Comparison of ENCODE assay signal across 17 mouse cellular contexts in the genomic region with DNA sequence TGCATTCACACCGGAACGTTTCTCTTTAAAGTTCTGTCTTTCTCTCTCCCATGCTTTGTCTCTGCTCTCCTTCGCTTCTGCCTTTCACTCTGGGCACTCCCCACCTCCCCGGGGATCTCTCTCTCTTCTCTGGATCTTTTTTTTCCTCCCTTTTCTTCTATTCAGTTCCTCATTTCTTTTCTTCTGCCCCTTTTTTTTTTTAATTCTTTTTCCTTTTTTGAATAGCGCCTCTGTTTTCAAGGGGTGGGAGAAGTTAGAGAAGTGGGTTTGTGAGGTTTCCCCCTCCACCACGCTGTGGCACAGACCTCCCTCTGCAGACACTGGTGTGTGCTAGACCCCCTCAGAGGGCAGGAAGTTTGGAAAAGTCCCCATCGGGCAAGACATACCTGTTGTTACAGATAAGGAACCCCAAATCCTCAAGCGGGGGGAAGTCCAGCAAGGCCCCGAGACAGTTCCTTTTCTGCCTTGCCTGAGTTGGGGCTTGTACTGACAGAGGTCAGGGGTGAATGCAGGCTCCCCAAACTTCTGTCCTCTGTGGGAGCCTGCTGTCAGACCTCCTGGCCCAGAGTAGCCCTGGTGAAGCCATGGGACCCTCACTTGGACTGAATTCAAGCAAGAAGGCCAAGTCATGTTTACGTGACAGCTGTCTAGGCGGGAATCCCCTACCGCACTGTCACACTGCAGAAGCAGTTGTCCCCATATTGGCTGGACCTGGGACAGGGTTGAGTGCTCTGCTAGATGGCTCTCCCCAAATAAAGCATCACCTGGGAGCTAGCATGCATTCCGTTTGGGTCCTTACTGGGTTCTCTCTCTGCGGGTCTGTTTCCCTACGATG. TPM values are rescaled to one million over a fixed set of nuclear protein-coding genes. Genes with fewer than 3 reads are reported as not detected.
DNase-seq lines count a peak whose midpoint lies in the region; ATAC-seq and TF ChIP-seq lines count a peak whose summit lies in the region.
"Had no signal": no experiment of that assay in that cellular context is flagged by ENCODE, and none has a peak within 500 bp of the region (broad histone marks: within the 10 kb centered on the region; RNA-seq: fewer than 3 reads in every experiment).

No protein-coding gene starts in this region.

- H3K9ac ChIP-seq in hindbrain, embryonic 16.5 days (ENCODE audit: low read depth, low read length): no peak overlapping the region
- H3K9ac ChIP-seq in hindbrain, embryonic 13.5 days: no peak overlapping the region
- H3K9ac ChIP-seq in midbrain, postnatal 0 days (replicated peaks; ENCODE audit: low read length, poor library complexity, severe bottlenecking): peak overlapping the region; percentile 36; the same call in 1 of the 2 replicates
- H3K9ac ChIP-seq in lung, postnatal 0 days (replicated peaks; ENCODE audit: low read depth): no peak overlapping the region
- no peak overlapping the region for H3K9ac ChIP-seq in heart, embryonic 12.5 days
- H3K9ac ChIP-seq: heart, embryonic 15.5 days; limb, embryonic 12.5 days had no signal

- H3K36me3 ChIP-seq in hindbrain, embryonic 10.5 days: 0 out of 2 replicates have a peak, but pooled peaks cover 9% of the 10 kb centered on the region
- H3K36me3 ChIP-seq in hindbrain, embryonic 16.5 days (ENCODE audit: control insufficient read depth, insufficient read depth, low read length): no peaks in the 10 kb centered on the region
- H3K36me3 ChIP-seq in hindbrain, embryonic 13.5 days: no peaks in the 10 kb centered on the region
- H3K36me3 ChIP-seq in midbrain, postnatal 0 days (ENCODE audit: insufficient read depth, low read length): no peaks in the 10 kb centered on the region
- no peaks in the 10 kb centered on the region for H3K36me3 ChIP-seq in lung, postnatal 0 days (ENCODE audit: insufficient read depth, low read length)
- H3K36me3 ChIP-seq in heart, embryonic 12.5 days: no peaks in the 10 kb centered on the region
- H3K36me3 ChIP-seq: heart, embryonic 15.5 days; limb, embryonic 12.5 days had no signal

- no peak for TF ChIP-seq CTCF in bone marrow, adult 2 months (IDR thresholded peaks at IDR 0.05; ENCODE audit: control insufficient read depth, insufficient read depth, low read length)
- no peak for TF ChIP-seq CTCF in midbrain, postnatal 0 days (IDR thresholded peaks at IDR 0.05)
- TF ChIP-seq CTCF in lung, postnatal 0 days (IDR thresholded peaks at IDR 0.05): no peak

- no peaks in the 10 kb centered on the region for H3K27me3 ChIP-seq in hindbrain, embryonic 10.5 days (ENCODE audit: insufficient read depth, poor library complexity, severe bottlenecking)
- H3K27me3 ChIP-seq in hindbrain, embryonic 16.5 days (replicated peaks; ENCODE audit: control insufficient read depth, insufficient read depth, low read length): no peaks in the 10 kb centered on the region
- H3K27me3 ChIP-seq in hindbrain, embryonic 13.5 days: no peaks in the 10 kb centered on the region
- no peaks in the 10 kb centered on the region for H3K27me3 ChIP-seq in midbrain, postnatal 0 days (ENCODE audit: insufficient read depth, low read length)
- no peaks in the 10 kb centered on the region for H3K27me3 ChIP-seq in lung, postnatal 0 days (replicated peaks; ENCODE audit: insufficient read depth, low read length)
- no peaks in the 10 kb centered on the region for H3K27me3 ChIP-seq in heart, embryonic 12.5 days (replicated peaks)
- H3K27me3 ChIP-seq: heart, embryonic 15.5 days; limb, embryonic 12.5 days had no signal

- DNase-seq in hindbrain, embryonic 10.5 days (ENCODE audit: low spot score): no peak
- DNase-seq in midbrain, postnatal 0 days (ENCODE audit: low spot score): no peak
- DNase-seq in lung, postnatal 0 days (ENCODE audit: low spot score): no peak
- no peak for DNase-seq in Muller cell, postnatal 12 days (ENCODE audit: inconsistent ontology term)
- DNase-seq: adrenal gland, postnatal 10 days; gastrocnemius, postnatal 25 days; kidney, adult 11 months; kidney, postnatal 4 days; layer of hippocampus, postnatal 36 days; thymus, postnatal 14 days had no signal

- H3K4me2 ChIP-seq in hindbrain, embryonic 16.5 days (ENCODE audit: low read length): no peak overlapping the region
- H3K4me2 ChIP-seq in hindbrain, embryonic 13.5 days: peak overlapping the region; percentile 25
- H3K4me2 ChIP-seq in midbrain, postnatal 0 days (ENCODE audit: low read depth, low read length, poor library complexity, severe bottlenecking): peak overlapping the region; percentile 20; the same call in 1 of the 2 replicates
- no peak overlapping the region for H3K4me2 ChIP-seq in lung, postnatal 0 days (replicated peaks; ENCODE audit: low read depth, low read length)
- no peak overlapping the region for H3K4me2 ChIP-seq in heart, embryonic 12.5 days
- H3K4me2 ChIP-seq: heart, embryonic 15.5 days; limb, embryonic 12.5 days had no signal

- ATAC-seq in hindbrain, embryonic 16.5 days: no peak
- no peak for ATAC-seq in hindbrain, embryonic 13.5 days (ENCODE audit: low FRiP score)
- no peak for ATAC-seq in midbrain, postnatal 0 days (ENCODE audit: low FRiP score)
- no peak for ATAC-seq in lung, postnatal 0 days
- ATAC-seq in heart, embryonic 12.5 days (ENCODE audit: insufficient number of reproducible peaks, low FRiP score): no peak

- TF ChIP-seq POLR2A in bone marrow, adult 2 months (IDR thresholded peaks at IDR 0.05; ENCODE audit: borderline replicate concordance, control insufficient read depth, low read depth, low read length): no peak

- H3K9me3 ChIP-seq in hindbrain, embryonic 10.5 days: no peaks in the 10 kb centered on the region
- no peaks in the 10 kb centered on the region for H3K9me3 ChIP-seq in hindbrain, embryonic 16.5 days (ENCODE audit: control insufficient read depth, low read length)
- H3K9me3 ChIP-seq in hindbrain, embryonic 13.5 days: no peaks in the 10 kb centered on the region
- H3K9me3 ChIP-seq in midbrain, postnatal 0 days (ENCODE audit: low read length): no peaks in the 10 kb centered on the region
- no peaks in the 10 kb centered on the region for H3K9me3 ChIP-seq in lung, postnatal 0 days (ENCODE audit: low read length)
- H3K9me3 ChIP-seq in heart, embryonic 12.5 days (replicated peaks): no peaks in the 10 kb centered on the region
- H3K9me3 ChIP-seq: heart, embryonic 15.5 days; limb, embryonic 12.5 days had no signal

- TF ChIP-seq EP300 in lung, postnatal 0 days (IDR thresholded peaks at IDR 0.05): no peak

- peaks cover 97% of the 10 kb centered on the region for H3K4me1 ChIP-seq in hindbrain, embryonic 10.5 days (replicated peaks)
- peaks cover 20% of the 10 kb centered on the region for H3K4me1 ChIP-seq in hindbrain, embryonic 16.5 days (ENCODE audit: control insufficient read depth, insufficient read depth, low read depth, low read length)
- H3K4me1 ChIP-seq in bone marrow, adult 2 months (ENCODE audit: control insufficient read depth, insufficient read depth, low read length): peaks cover 15% of the 10 kb centered on the region
- H3K4me1 ChIP-seq in hindbrain, embryonic 13.5 days (replicated peaks): peaks cover 63% of the 10 kb centered on the region
- H3K4me1 ChIP-seq in midbrain, postnatal 0 days (ENCODE audit: insufficient read depth, low read length): peaks cover 10% of the 10 kb centered on the region; the same call in 1 of the 2 replicates
- peaks cover 24% of the 10 kb centered on the region; the same call in 1 of the 2 replicates for H3K4me1 ChIP-seq in lung, postnatal 0 days (ENCODE audit: insufficient read depth, low read depth, low read length)
- H3K4me1 ChIP-seq in heart, embryonic 12.5 days (replicated peaks): peaks cover 67% of the 10 kb centered on the region

- H3K4me3 ChIP-seq in hindbrain, embryonic 10.5 days: no peak overlapping the region; the same call in 1 of the 2 replicates
- no peak overlapping the region for H3K4me3 ChIP-seq in hindbrain, embryonic 16.5 days (ENCODE audit: low read length)
- H3K4me3 ChIP-seq in bone marrow, adult 2 months (replicated peaks; ENCODE audit: control insufficient read depth, low read depth, low read length): no peak overlapping the region
- H3K4me3 ChIP-seq in hindbrain, embryonic 13.5 days: no peak overlapping the region
- no peak overlapping the region for H3K4me3 ChIP-seq in midbrain, postnatal 0 days (ENCODE audit: low read depth, low read length)
- H3K4me3 ChIP-seq in lung, postnatal 0 days (ENCODE audit: low read depth, low read length): no peak overlapping the region
- no peak overlapping the region for H3K4me3 ChIP-seq in heart, embryonic 12.5 days
- H3K4me3 ChIP-seq: erythroblast, embryonic 14.5 days; heart, embryonic 15.5 days; limb, embryonic 12.5 days had no signal

- WGBS in hindbrain, embryonic 10.5 days: 55% methylated on average over 15 of the region's 15 CpGs
- WGBS in hindbrain, embryonic 16.5 days: 46% methylated on average over 15 of the region's 15 CpGs
- 29% methylated on average over 15 of the region's 15 CpGs for WGBS in bone marrow, adult 2 months
- 45% methylated on average over 15 of the region's 15 CpGs for WGBS in hindbrain, embryonic 13.5 days
- WGBS in midbrain, postnatal 0 days: 48% methylated on average over 15 of the region's 15 CpGs
- WGBS in lung, postnatal 0 days: 63% methylated on average over 15 of the region's 15 CpGs
- WGBS in heart, embryonic 12.5 days: 77% methylated on average over 15 of the region's 15 CpGs

- H3K27ac ChIP-seq in hindbrain, embryonic 10.5 days: peak overlapping the region; percentile 86
- no peak overlapping the region for H3K27ac ChIP-seq in hindbrain, embryonic 16.5 days (ENCODE audit: low read depth, low read length)
- peak overlapping the region; percentile 64 for H3K27ac ChIP-seq in bone marrow, adult 2 months (ENCODE audit: control insufficient read depth, insufficient read depth, low read depth, low read length, poor library complexity)
- H3K27ac ChIP-seq in hindbrain, embryonic 13.5 days: 0 out of 2 replicates have a peak overlapping the region, but pooled peaks have one; percentile 2
- H3K27ac ChIP-seq in midbrain, postnatal 0 days (ENCODE audit: low read depth, low read length): no peak overlapping the region
- no peak overlapping the region for H3K27ac ChIP-seq in lung, postnatal 0 days (ENCODE audit: low read length)
- H3K27ac ChIP-seq in heart, embryonic 12.5 days (ENCODE audit: poor library complexity, severe bottlenecking): no peak overlapping the region
- H3K27ac ChIP-seq: heart, embryonic 15.5 days; limb, embryonic 12.5 days had no signal

RNA-seq across cellular contexts. Expression of a gene that starts 39.5 kb away (rescaled TPM):
- polyA plus RNA-seq in hindbrain, embryonic 10.5 days (2016; fragmentation: Nextera tagmentation; extraction: Ambion mirVana): 37.5 and 39.3 TPM in 2 replicates
- 13.6 and 14.9 TPM in 2 replicates for polyA plus RNA-seq in hindbrain, embryonic 16.5 days (2015; fragmentation: Nextera tagmentation; extraction: Ambion mirVana)
- polyA plus RNA-seq in bone marrow, adult 2 months (2011; ENCODE audit: insufficient read depth, insufficient read length, low replicate concordance, missing spikeins): 12.5 and 28.1 TPM in 2 replicates
- polyA plus RNA-seq in hindbrain, embryonic 13.5 days (2015; fragmentation: Nextera tagmentation; extraction: Ambion mirVana): 18.3 and 18.5 TPM in 2 replicates
- 25.1 and 33.6 TPM in 2 replicates for total RNA-seq in midbrain, postnatal 0 days (2014; rRNA removed)
- 9.8 and 10.7 TPM in 2 replicates for polyA plus RNA-seq in midbrain, postnatal 0 days (2015; fragmentation: Nextera tagmentation; extraction: Ambion mirVana)
- polyA plus RNA-seq in lung, postnatal 0 days (2015; fragmentation: Nextera tagmentation; extraction: Ambion mirVana): 11.1 and 12.9 TPM in 2 replicates
- polyA plus RNA-seq in heart, embryonic 12.5 days (2016; fragmentation: Nextera tagmentation; extraction: Ambion mirVana): 13.5 and 13.7 TPM in 2 replicates

RNA-seq across cellular contexts. Expression of a gene that starts 51.1 kb away (rescaled TPM):
- 429 and 446 TPM in 2 replicates for polyA plus RNA-seq in hindbrain, embryonic 10.5 days (2016; fragmentation: Nextera tagmentation; extraction: Ambion mirVana)
- 215 and 225 TPM in 2 replicates for polyA plus RNA-seq in hindbrain, embryonic 16.5 days (2015; fragmentation: Nextera tagmentation; extraction: Ambion mirVana)
- 20.9 and 43.5 TPM in 2 replicates for polyA plus RNA-seq in bone marrow, adult 2 months (2011; ENCODE audit: insufficient read depth, insufficient read length, low replicate concordance, missing spikeins)
- polyA plus RNA-seq in hindbrain, embryonic 13.5 days (2015; fragmentation: Nextera tagmentation; extraction: Ambion mirVana): 237 and 256 TPM in 2 replicates
- 122 and 136 TPM in 2 replicates for total RNA-seq in midbrain, postnatal 0 days (2014; rRNA removed)
- 115 and 124 TPM in 2 replicates for polyA plus RNA-seq in midbrain, postnatal 0 days (2015; fragmentation: Nextera tagmentation; extraction: Ambion mirVana)
- polyA plus RNA-seq in lung, postnatal 0 days (2015; fragmentation: Nextera tagmentation; extraction: Ambion mirVana): 296 and 298 TPM in 2 replicates
- polyA plus RNA-seq in heart, embryonic 12.5 days (2016; fragmentation: Nextera tagmentation; extraction: Ambion mirVana): 1,569 and 1,607 TPM in 2 replicates

Comparison
In these comparisons a context has a peak if more than half of its experiments do, and no peak if none do; other contexts are left out.
1. H3K27ac ChIP-seq: peak in hindbrain, embryonic 10.5 days (single experiment), bone marrow, adult 2 months (single experiment) and hindbrain, embryonic 13.5 days (single experiment); none in hindbrain, embryonic 16.5 days (single experiment), midbrain, postnatal 0 days (single experiment), lung, postnatal 0 days (single experiment) and heart, embryonic 12.5 days (single experiment).
2. H3K4me2 ChIP-seq: peak in hindbrain, embryonic 13.5 days (single experiment) and midbrain, postnatal 0 days (single experiment); none in hindbrain, embryonic 16.5 days (single experiment), lung, postnatal 0 days (single experiment) and heart, embryonic 12.5 days (single experiment).